Mouse (Mus musculus) 3134 (cell line): Measurements from ENCODE around the gene Cd209d.
"Not testable (repeated sequence)": the region's sequence is repeated elsewhere in the genome, so short reads cannot be mapped to it uniquely, and the experiment has no call there.

Experiments
- DNase-seq: peaks from one replicate; pipeline ENCODE4 v3.0.0-alpha.2; 2011; ENCODE audit warnings: low spot score; ENCODE audit not compliant: insufficient read length; ENCODE audit errors: extremely low read depth

Gene Cd209d

DNA sequence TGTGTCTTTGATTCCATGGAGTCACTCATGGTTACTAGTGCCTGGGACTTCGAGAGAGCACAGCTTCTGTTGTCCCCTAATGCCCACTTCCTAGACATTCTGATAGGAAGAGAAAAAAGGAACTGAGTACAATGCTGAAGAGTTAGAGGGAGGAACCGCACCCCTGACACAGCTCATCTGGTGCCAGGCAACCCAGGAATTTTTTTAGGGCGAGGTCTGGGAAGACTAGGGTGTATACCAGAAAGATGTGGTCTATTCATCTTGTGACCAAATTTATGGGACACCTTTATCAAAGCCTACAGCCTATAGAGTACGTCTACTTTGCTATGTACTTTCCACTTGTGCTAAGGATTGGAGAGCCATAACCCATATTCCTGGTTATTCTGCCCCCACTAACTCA lies at the start of gene Cd209d:
Cd209d (minus strand) TSS at position 101 of the 400 bp plus-strand sequence.
- DNase-seq, result no peak

DNA sequence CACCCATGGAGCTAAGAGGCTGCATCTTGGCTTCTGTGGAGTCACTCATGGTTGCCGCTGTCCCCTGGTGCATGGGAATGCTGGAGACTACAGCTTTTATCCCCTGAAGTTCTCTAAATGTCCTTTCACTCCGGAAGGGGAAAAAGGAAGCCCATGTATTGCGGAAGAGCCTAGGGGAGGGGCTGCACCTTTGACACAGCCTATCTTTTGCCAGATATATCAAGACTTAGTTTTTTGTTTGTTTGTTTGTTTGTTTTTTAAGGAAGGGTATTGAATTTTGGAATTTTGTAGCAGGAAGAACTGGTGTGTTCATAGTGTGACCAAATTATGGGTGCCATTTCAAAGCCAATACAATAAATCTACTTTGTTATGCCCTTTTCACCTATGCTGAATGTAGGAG lies 48.4 kb upstream of the Cd209d start, which contains the start of gene Cd209b:
Cd209b (minus strand) TSS at position 101 of the 400 bp plus-strand sequence.
- DNase-seq, result no peak

DNA sequence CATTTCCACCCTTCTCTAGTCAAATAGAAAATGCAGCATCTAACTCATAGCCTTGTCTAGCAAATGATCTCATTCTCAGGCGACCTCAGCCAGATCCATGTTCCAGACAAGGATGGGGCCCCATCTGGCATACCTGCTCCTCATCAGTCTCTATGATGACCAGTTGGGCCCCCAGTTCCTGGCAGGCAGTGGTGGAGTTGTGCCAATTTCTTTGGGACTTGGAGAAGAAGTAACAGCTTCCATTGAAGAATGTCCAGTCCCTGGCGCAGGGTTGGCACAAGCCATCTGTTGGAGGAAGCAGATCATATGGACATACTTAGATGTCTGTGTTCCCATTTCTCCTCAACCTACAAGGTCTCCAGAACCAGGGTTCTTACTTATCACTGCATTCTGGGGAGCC lies 2.2 kb downstream of the Cd209d start:
- DNase-seq, result no peak

DNA sequence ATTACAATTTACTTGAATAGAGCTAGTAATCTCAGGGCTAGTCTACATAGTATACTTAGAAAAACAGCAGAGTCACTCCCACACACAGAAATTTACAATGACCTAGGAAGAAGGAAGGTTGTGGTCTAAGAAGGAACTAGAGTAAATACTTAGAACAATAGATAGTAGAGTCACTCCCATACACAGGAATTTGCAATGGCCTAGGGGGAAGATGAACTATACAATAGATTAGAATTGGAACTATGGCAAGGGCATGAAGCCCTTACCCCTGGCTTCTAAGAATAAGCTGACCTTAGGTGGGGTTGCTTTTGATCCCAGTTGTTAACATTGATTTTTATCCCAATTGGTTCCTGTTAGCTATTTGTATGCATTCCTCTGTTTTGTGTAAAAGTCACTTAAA lies 15.6 kb downstream of the Cd209d start:
- not testable (repeated sequence) for DNase-seq

DNA sequence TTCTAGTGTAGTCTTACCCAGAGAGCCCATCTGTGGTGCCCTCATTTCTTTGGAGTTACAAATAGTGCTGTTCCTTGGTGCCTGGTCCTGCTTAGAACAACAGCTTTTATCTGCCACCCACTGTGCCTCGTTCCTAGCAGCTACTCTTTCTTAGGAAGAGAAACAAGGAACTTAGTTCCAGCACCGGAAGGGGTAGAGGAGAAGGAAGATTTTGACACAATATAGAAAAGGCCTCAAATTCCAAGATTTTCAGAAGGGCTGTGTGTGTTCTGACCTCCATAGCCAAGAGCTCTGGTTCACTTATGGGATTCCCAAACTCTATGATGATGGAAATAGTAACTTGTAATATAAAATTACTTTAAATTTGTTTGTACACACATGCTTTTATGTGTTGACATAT lies 24.1 kb downstream of the Cd209d start, which contains the start of gene Cd209e:
Cd209e (minus strand) TSS at position 101 of the 400 bp plus-strand sequence.
- no peak for DNase-seq
